Mouse (Mus musculus) kidney, postnatal 0 days (tissue): ENCODE measurements around the gene Dph2. TPM values are rescaled to one million over a fixed set of nuclear protein-coding genes. Genes with fewer than 3 reads are reported as not detected.

Experiments used
- ATAC-seq: fragments of 200-750 bp; cut with Nextera tagmentation; replicated peaks from 2 replicates; pipeline ENCODE4 v1.8.0; 2017; ENCODE audit warnings: low read depth, moderate number of reproducible peaks, moderate TSS enrichment, moderate library complexity; ENCODE audit not compliant: low FRiP score
- DNase-seq: peaks from one replicate; pipeline ENCODE4 v3.0.0-alpha.2; 2016; ENCODE audit warnings: low spot score
- H3K27ac ChIP-seq: fragments of 300-500 bp; sonication (generic); 2 replicates; pipeline ENCODE4 v1.5.1; 2014; ENCODE audit warnings: mild to moderate bottlenecking
- H3K27me3 ChIP-seq: fragments of 300-500 bp; sonication (generic); 2 replicates; pipeline ENCODE4 v1.6.1; 2014; ENCODE audit warnings: low read length, mixed read lengths; ENCODE audit not compliant: insufficient read depth
- H3K36me3 ChIP-seq: fragments of 300-500 bp; sonication (generic); 2 replicates; pipeline ENCODE4 v1.6.1; 2014; ENCODE audit warnings: low read length, mixed read lengths; ENCODE audit not compliant: insufficient read depth
- H3K4me1 ChIP-seq: fragments of 300-500 bp; sonication (generic); replicated peaks from 2 replicates; pipeline ENCODE4 v1.6.1; 2014; ENCODE audit warnings: antibody characterized with exemption, low read length, mixed read lengths; ENCODE audit not compliant: insufficient read depth
- H3K4me2 ChIP-seq: fragments of 300-500 bp; sonication (generic); 2 replicates; pipeline ENCODE4 v1.6.1; 2014; ENCODE audit warnings: mild to moderate bottlenecking, low read length, moderate library complexity, mixed read lengths
- H3K4me3 ChIP-seq: fragments of 300-500 bp; sonication (generic); replicated peaks from 2 replicates; pipeline ENCODE4 v1.5.1; 2014; ENCODE audit warnings: low read depth, low read length
- H3K9ac ChIP-seq: fragments of 300-500 bp; sonication (generic); 2 replicates; pipeline ENCODE4 v1.6.1; 2014; ENCODE audit warnings: low read depth, low read length
- H3K9me3 ChIP-seq: fragments of 300-500 bp; sonication (generic); replicated peaks from 2 replicates; pipeline ENCODE4 v1.6.1; 2016; ENCODE audit warnings: low read length, inconsistent platforms, mixed read lengths
- CTCF ChIP-seq: IDR thresholded peaks from 2 replicates; pipeline ENCODE4 v1.5.1; 2016; ENCODE audit warnings: antibody characterized with exemption, low read depth, mild to moderate bottlenecking, moderate library complexity
- WGBS: fragments of 180-500 bp; shearing (Covaris S2); extraction: QIAGEN DNeasy Blood & Tissue Kit; methylation state at CpG from one replicate; pipeline ENCODE4 v1.1.7; 2014; 5-methylcytosine and 5-hydroxymethylcytosine counted together
- polyA plus RNA-seq: library from polyadenylated mRNA; unstranded; fragments of >200 nt; fragmentation: Nextera tagmentation; extraction: Ambion mirVana; gene quantifications from 2 replicates; pipeline ENCODE4 v1.2.1, GENCODE M21; 2015

The Dph2 gene
- polyA plus RNA-seq, 1 experiment from 2014 or later = 12.5 TPM

DNA sequence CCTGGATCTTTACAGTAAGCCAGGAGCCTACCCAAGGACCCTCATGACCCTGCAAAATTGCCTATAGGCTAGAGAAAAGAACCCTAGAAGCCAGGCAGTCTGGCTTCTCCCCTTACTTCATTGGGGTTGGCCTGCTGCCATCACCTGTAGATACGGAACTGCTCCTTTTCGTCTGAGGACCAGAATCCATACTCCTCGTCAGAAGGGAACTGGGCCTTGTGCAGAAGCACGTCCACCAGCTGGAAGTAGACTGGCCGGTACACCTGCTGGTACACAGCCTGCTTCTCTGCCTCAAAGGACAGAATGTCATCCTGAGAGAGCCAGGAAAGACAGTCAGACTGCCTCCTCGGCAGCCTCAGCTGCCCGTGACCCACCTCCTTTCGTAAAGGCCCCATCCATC is 12.9 kb upstream of the Dph2 start:
- no peak overlapping the region for H3K27ac ChIP-seq
- no peak overlapping the region for H3K4me2 ChIP-seq
- no peaks in the 10 kb centered on the region for H3K9me3 ChIP-seq
- H3K27me3 ChIP-seq = no peaks in the 10 kb centered on the region
- no peaks in the 10 kb centered on the region for H3K4me1 ChIP-seq
- H3K36me3 ChIP-seq = peaks cover 50% of the 10 kb centered on the region
- no peak overlapping the region for H3K4me3 ChIP-seq
- no peak overlapping the region for H3K9ac ChIP-seq
- 87% methylated on average over 8 of the region's 8 CpGs for WGBS
- no peak for TF ChIP-seq CTCF
- no peak for DNase-seq
- ATAC-seq = no peak

- Histone ChIP-seq H3K4me3 (no peak overlapping the region), H3K36me3 (peaks cover 54% of the 10 kb centered on the region), H3K4me1 (no peaks in the 10 kb centered on the region), H3K4me2 (no peak overlapping the region), H3K27ac (no peak overlapping the region), H3K9ac (no peak overlapping the region), H3K27me3 (no peaks in the 10 kb centered on the region), H3K9me3 (no peaks in the 10 kb centered on the region)
- TF ChIP-seq CTCF = no peak
- DNase-seq (no peak), ATAC-seq (no peak)
- WGBS = 91% methylated on average over 10 of the region's 10 CpGs
These were observed 12.3 kb upstream of the Dph2 start for GRCm38 (mm10) chr4:117904094-117904493.

DNA sequence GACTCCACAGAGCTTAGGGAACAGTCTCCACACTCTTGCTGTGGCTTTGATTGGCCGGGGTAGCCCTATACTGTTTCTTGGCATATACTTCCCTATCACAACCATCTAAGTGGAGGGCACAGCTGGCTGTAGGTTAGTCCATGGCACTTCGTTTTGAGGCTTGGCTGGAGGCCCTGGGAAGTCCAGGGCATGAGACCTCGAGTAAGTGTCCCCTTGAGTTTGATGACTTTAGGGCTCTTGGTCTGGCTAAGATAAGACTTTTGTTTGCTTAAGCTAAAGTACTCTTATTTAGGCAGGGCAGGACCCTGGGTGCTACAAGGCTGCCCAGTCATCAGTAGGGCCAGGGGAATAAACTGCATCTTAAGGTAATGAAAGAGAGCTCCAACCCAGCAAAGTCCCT is 6.3 kb upstream of the Dph2 start:
- H3K4me2 ChIP-seq = no peak overlapping the region
- ATAC-seq (no peak), DNase-seq (no peak)
- H3K9me3 ChIP-seq = no peaks in the 10 kb centered on the region
- H3K4me1 ChIP-seq = no peaks in the 10 kb centered on the region
- H3K36me3 ChIP-seq = peaks cover 49% of the 10 kb centered on the region
- 82% methylated on average over 3 of the region's 3 CpGs for WGBS
- H3K9ac ChIP-seq = no peak overlapping the region
- H3K27ac ChIP-seq = no peak overlapping the region
- H3K4me3 ChIP-seq = no peak overlapping the region
- H3K27me3 ChIP-seq = no peaks in the 10 kb centered on the region
- TF ChIP-seq CTCF = no peak

DNA sequence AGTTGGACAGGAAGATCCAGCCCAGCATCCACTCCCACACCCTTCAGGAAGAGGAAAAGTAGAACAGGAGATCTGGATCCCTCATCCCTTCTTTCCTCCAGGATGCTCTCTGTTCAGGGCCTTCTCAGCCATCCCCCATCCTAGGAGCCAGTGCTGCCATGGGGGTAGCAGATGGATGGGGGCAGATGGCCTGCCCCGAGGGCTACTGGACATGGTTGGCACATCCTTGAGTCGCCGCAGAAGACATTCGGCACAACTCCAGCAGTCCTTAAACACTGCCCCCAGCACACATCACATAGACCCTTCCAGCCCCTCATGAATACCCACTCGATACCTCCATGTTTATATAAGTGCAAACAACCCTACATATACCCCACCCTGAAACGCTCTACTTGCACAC is 4.2 kb upstream of the Dph2 start:
- Histone ChIP-seq H3K36me3 (peaks cover 33% of the 10 kb centered on the region), H3K4me3 (no peak overlapping the region)
- ATAC-seq = no peak

GRCm38 (mm10) chr4:117895339-117895738 is 3.5 kb upstream of the Dph2 start:
- no peak for ATAC-seq
- 79% methylated on average over 7 of the region's 7 CpGs for WGBS
- Histone ChIP-seq H3K27ac (no peak overlapping the region), H3K4me2 (no peak overlapping the region), H3K9me3 (no peaks in the 10 kb centered on the region), H3K9ac (no peak overlapping the region), H3K4me1 (peaks cover 11% of the 10 kb centered on the region), H3K27me3 (no peaks in the 10 kb centered on the region), H3K4me3 (no peak overlapping the region), H3K36me3 (peaks cover 26% of the 10 kb centered on the region; the same call in 1 of the 2 replicates)
- TF ChIP-seq CTCF = no peak
- no peak for DNase-seq

More for the DNA sequence above, 4.2 kb upstream of the Dph2 start:
- Histone ChIP-seq H3K9ac (no peak overlapping the region), H3K27me3 (no peaks in the 10 kb centered on the region), H3K4me1 (peaks cover 8% of the 10 kb centered on the region), H3K27ac (no peak overlapping the region), H3K9me3 (no peaks in the 10 kb centered on the region), H3K4me2 (no peak overlapping the region)
- no peak for DNase-seq
- 96% methylated on average over 6 of the region's 6 CpGs for WGBS
- TF ChIP-seq CTCF = no peak

DNA sequence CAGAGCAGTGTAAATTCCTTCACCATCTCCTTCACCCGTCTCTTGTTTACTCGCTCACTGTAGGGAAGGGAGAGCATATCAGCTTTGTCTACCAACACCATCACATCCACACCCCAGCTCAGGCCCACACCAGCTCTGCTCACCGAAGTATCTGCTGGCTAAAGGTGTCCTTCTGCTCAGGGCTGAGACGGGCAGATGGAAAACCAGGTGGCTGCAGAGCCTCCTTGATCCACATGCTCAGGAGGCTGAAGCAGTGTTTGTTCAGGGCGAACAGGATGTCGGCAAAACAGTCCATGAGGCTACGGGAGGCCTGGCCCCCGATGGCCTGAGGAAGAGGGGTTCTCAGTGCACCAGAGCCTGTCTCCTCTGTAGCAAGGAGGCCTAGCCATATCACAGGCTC is 2.8 kb upstream of the Dph2 start:
- WGBS = 89% methylated on average over 8 of the region's 8 CpGs
- Histone ChIP-seq H3K4me2 (no peak overlapping the region), H3K4me3 (no peak overlapping the region), H3K9ac (no peak overlapping the region), H3K27me3 (no peaks in the 10 kb centered on the region), H3K4me1 (peaks cover 11% of the 10 kb centered on the region), H3K36me3 (peaks cover 26% of the 10 kb centered on the region; the same call in 1 of the 2 replicates), H3K9me3 (no peaks in the 10 kb centered on the region), H3K27ac (no peak overlapping the region)
- TF ChIP-seq CTCF = no peak
- DNase-seq (no peak), ATAC-seq (no peak)

- Histone ChIP-seq H3K27me3 (no peaks in the 10 kb centered on the region), H3K4me2 (no peak overlapping the region), H3K9me3 (no peaks in the 10 kb centered on the region), H3K4me1 (peaks cover 11% of the 10 kb centered on the region), H3K4me3 (no peak overlapping the region), H3K36me3 (peaks cover 21% of the 10 kb centered on the region; the same call in 1 of the 2 replicates), H3K9ac (no peak overlapping the region), H3K27ac (no peak overlapping the region)
- DNase-seq (peak; percentile 77), ATAC-seq (no peak)
- TF ChIP-seq CTCF = no peak
- WGBS = 8% methylated on average over 9 of the region's 9 CpGs
These were observed 1.5 kb upstream of the Dph2 start for GRCm38 (mm10) chr4:117893376-117893775.
